Mouse (Mus musculus) intestine, embryonic 15.5 days (tissue): Measurements from ENCODE around the gene Fam155a. TPM values are rescaled to one million over a fixed set of nuclear protein-coding genes. Genes with fewer than 3 reads are reported as not detected.
A peak's percentile ranks its signal among the peaks of the same experiment; 100 is the strongest.

Experiments used
- ATAC-seq: fragments of 200-750 bp; cut with Nextera tagmentation; 2 replicates; pipeline ENCODE4 v1.8.0; 2017; ENCODE audit warnings: moderate TSS enrichment, moderate library complexity
- H3K27ac ChIP-seq: fragments of 300-500 bp; sonication (generic); 2 replicates; pipeline ENCODE4 v1.5.1; 2015; ENCODE audit warnings: mild to moderate bottlenecking, inconsistent platforms
- H3K27me3 ChIP-seq: fragments of 300-500 bp; sonication (generic); replicated peaks from 2 replicates; pipeline ENCODE4 v1.6.1; 2015; ENCODE audit warnings: inconsistent platforms
- H3K36me3 ChIP-seq: fragments of 300-500 bp; sonication (generic); 2 replicates; pipeline ENCODE4 v1.6.1; 2015; ENCODE audit warnings: inconsistent platforms
- H3K4me1 ChIP-seq: fragments of 300-500 bp; sonication (generic); replicated peaks from 2 replicates; pipeline ENCODE4 v1.6.1; 2015; ENCODE audit warnings: inconsistent platforms
- H3K4me2 ChIP-seq: fragments of 300-500 bp; sonication (generic); replicated peaks from 2 replicates; pipeline ENCODE4 v1.6.1; 2015; ENCODE audit warnings: mild to moderate bottlenecking, inconsistent platforms
- H3K4me3 ChIP-seq: fragments of 300-500 bp; sonication (generic); replicated peaks from 2 replicates; pipeline ENCODE4 v1.5.1; 2015; ENCODE audit warnings: inconsistent platforms
- H3K9ac ChIP-seq: fragments of 300-500 bp; sonication (generic); 2 replicates; pipeline ENCODE4 v1.6.1; 2015; ENCODE audit warnings: inconsistent platforms
- H3K9me3 ChIP-seq: fragments of 300-500 bp; sonication (generic); 2 replicates; pipeline ENCODE4 v1.6.1; 2016; ENCODE audit warnings: inconsistent platforms
- WGBS: fragments of 180-500 bp; shearing (Covaris S2); methylation state at CpG from one replicate; pipeline ENCODE4 v1.1.7; 2015; 5-methylcytosine and 5-hydroxymethylcytosine counted together
- polyA plus RNA-seq: library from polyadenylated mRNA; unstranded; fragments of >200 nt; fragmentation: Nextera tagmentation; extraction: Ambion mirVana; gene quantifications from 2 replicates; pipeline ENCODE4 v1.2.1, GENCODE M21; 2015

Fam155a gene
- polyA plus RNA-seq, 1 experiment from 2014 or later, result 1.4 TPM

DNA sequence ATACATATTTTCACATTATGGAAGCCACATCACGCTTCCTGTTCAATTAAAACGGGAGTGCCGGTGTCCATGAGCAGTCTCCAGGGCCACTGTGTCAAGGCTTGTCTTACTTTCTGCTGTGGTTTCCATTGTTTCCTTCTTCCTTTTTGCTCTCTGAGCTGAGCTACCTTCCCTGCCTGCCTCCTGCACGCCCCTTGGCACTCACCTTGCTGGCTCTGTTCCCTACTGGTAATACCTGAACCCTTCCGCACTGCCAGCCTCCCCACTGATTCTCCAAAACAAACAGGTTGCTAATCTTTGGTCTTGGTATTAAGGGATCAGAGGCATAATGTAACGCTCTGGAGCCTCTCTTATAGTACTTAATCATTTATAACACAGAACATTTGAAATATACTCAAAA lies 403.2 kb downstream of the Fam155a start:
- no peaks in the 10 kb centered on the region for H3K9me3 ChIP-seq
- H3K36me3 ChIP-seq, result no peaks in the 10 kb centered on the region
- H3K4me3 ChIP-seq, result no peak overlapping the region
- H3K27me3 ChIP-seq, result no peaks in the 10 kb centered on the region
- H3K9ac ChIP-seq, result no peak overlapping the region
- no peak overlapping the region for H3K4me2 ChIP-seq
- ATAC-seq, result no peak
- WGBS, result 57% methylated on average over 6 of the region's 6 CpGs
- H3K27ac ChIP-seq, result no peak overlapping the region
- H3K4me1 ChIP-seq, result no peaks in the 10 kb centered on the region

GRCm38 (mm10) chr8:9365381-9365780 lies 405.6 kb downstream of the Fam155a start:
- Histone ChIP-seq H3K4me2 (no peak overlapping the region), H3K27me3 (no peaks in the 10 kb centered on the region), H3K27ac (no peak overlapping the region), H3K36me3 (no peaks in the 10 kb centered on the region), H3K4me3 (no peak overlapping the region), H3K4me1 (no peaks in the 10 kb centered on the region), H3K9ac (no peak overlapping the region), H3K9me3 (no peaks in the 10 kb centered on the region)
- WGBS, result 66% methylated on average over 1 of the region's 1 CpGs
- ATAC-seq, result no peak

DNA sequence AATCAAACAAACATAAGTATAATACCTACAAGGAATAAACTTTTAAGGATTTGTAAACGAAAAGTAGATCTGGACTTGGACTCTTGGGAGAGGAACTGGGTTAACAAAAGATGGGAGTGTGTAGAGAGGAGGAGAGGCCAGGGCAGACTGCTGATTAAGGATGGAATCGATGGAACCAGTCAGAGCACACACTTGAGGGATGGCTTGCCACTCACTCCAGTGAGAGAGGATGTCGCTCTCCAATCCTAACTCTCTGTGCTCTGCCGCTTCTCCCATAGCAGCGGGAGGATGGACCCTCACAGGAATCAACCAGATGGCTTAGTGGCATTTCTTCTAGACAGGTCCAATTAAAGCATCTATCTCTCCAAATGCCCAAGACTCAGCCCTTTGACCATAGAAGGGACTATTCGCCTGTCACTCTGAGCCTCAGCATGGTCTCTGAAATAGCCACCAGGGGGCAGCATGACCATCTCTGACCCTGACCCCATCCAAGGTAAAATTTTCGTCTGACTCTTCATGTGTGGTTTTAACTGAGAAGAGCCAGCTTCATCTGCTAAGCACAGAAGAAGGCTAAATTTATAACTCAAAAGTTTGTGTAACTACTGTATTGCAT lies 422.3 kb downstream of the Fam155a start:
- no peak overlapping the region for H3K4me2 ChIP-seq
- H3K27ac ChIP-seq, result no peak overlapping the region
- H3K9ac ChIP-seq, result no peak overlapping the region
- ATAC-seq, result no peak
- no peaks in the 10 kb centered on the region for H3K36me3 ChIP-seq
- H3K27me3 ChIP-seq, result no peaks in the 10 kb centered on the region
- H3K4me3 ChIP-seq, result no peak overlapping the region
- no peaks in the 10 kb centered on the region for H3K4me1 ChIP-seq
- WGBS, result 54% methylated on average over 7 of the region's 7 CpGs
- no peaks in the 10 kb centered on the region for H3K9me3 ChIP-seq

GRCm38 (mm10) chr8:9347163-9347562 lies 423.8 kb downstream of the Fam155a start:
- no peaks in the 10 kb centered on the region for H3K36me3 ChIP-seq
- no peaks in the 10 kb centered on the region for H3K9me3 ChIP-seq
- no peak for ATAC-seq
- H3K4me1 ChIP-seq, result no peaks in the 10 kb centered on the region
- 73% methylated on average over 4 of the region's 4 CpGs for WGBS
- no peak overlapping the region for H3K27ac ChIP-seq
- no peak overlapping the region for H3K4me2 ChIP-seq
- H3K4me3 ChIP-seq, result no peak overlapping the region
- H3K27me3 ChIP-seq, result no peaks in the 10 kb centered on the region
- no peak overlapping the region for H3K9ac ChIP-seq

GRCm38 (mm10) chr8:9344136-9344535 lies 426.8 kb downstream of the Fam155a start:
- H3K9me3 ChIP-seq, result no peaks in the 10 kb centered on the region
- H3K4me1 ChIP-seq, result no peaks in the 10 kb centered on the region
- H3K9ac ChIP-seq, result no peak overlapping the region
- H3K4me3 ChIP-seq, result no peak overlapping the region
- WGBS, result 75% methylated on average over 4 of the region's 4 CpGs
- no peak for ATAC-seq
- H3K27ac ChIP-seq, result no peak overlapping the region
- H3K27me3 ChIP-seq, result no peaks in the 10 kb centered on the region
- no peaks in the 10 kb centered on the region for H3K36me3 ChIP-seq
- no peak overlapping the region for H3K4me2 ChIP-seq

DNA sequence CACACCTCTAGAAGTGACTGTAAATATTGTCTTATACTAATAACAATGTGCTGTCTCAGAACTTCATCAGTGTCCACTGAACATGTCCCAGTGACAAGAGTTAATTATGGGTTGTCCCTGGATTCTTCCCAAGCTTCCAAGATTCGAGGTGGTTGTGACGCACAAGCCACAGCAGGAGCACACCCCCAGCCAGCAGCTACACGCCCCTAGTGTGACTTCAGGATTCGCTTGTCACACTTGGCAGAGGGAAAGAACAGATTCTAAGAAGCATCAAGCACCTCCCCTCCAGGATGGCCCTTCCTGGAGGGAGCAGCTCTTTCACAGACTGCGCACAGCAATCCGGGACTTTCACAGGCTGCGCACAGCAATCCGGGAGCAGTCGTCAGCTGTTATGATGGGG lies 428.0 kb downstream of the Fam155a start:
- ATAC-seq, result no peak
- Histone ChIP-seq H3K4me2 (no peak overlapping the region), H3K27me3 (no peaks in the 10 kb centered on the region), H3K36me3 (no peaks in the 10 kb centered on the region), H3K9me3 (no peaks in the 10 kb centered on the region), H3K4me1 (no peaks in the 10 kb centered on the region), H3K27ac (no peak overlapping the region), H3K4me3 (no peak overlapping the region), H3K9ac (no peak overlapping the region)
- 66% methylated on average over 9 of the region's 9 CpGs for WGBS

DNA sequence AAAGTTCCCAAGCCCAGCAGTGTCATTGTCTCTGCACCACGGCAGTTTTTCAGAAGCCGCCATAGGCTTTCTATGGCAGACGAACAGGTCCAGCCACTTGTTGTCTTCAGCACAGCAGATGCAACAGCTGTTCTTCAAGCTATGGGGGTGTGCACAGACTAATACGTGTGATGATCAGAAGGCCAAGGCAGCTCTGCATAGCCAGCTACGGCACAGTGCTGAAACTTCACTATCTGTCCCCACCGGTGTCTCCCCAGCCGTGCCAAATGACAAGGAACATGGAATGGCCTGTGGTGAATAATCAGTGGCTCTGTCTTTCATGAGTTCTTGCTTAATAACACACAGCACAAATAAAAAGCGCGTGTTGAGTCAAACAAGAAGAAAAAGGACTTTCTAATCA lies 428.4 kb downstream of the Fam155a start:
- no peaks in the 10 kb centered on the region for H3K36me3 ChIP-seq
- no peak overlapping the region for H3K9ac ChIP-seq
- H3K4me2 ChIP-seq, result 0 out of 2 replicates have a peak overlapping the region, but pooled peaks have one; percentile 19
- no peaks in the 10 kb centered on the region for H3K27me3 ChIP-seq
- H3K4me1 ChIP-seq, result no peaks in the 10 kb centered on the region
- H3K27ac ChIP-seq, result no peak overlapping the region
- ATAC-seq, result peak; percentile 58
- H3K4me3 ChIP-seq, result no peak overlapping the region
- 58% methylated on average over 9 of the region's 9 CpGs for WGBS
- H3K9me3 ChIP-seq, result no peaks in the 10 kb centered on the region

DNA sequence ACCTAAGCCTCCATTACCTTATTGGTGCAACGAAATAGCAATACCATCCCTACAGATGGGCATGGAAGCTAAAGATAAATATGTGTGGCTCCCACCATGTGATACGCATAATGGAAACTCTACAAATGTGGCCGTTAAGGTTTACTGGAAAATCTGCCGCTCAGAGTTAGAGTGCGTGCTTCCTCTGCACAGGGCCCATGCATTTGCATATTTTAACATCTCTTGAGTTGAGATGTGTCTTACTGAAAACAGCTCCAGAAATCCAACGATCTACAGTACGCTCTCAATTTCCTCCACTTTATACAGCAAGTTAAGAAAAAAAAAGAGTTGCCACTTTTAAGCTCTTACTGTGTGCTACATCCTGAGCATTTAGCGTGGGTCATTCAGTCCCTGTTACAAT lies 433.1 kb downstream of the Fam155a start:
- H3K9me3 ChIP-seq, result no peaks in the 10 kb centered on the region
- WGBS, result 93% methylated on average over 8 of the region's 8 CpGs
- ATAC-seq, result no peak
- H3K27ac ChIP-seq, result no peak overlapping the region
- H3K4me3 ChIP-seq, result no peak overlapping the region
- H3K4me2 ChIP-seq, result no peak overlapping the region
- no peaks in the 10 kb centered on the region for H3K36me3 ChIP-seq
- H3K27me3 ChIP-seq, result no peaks in the 10 kb centered on the region
- no peaks in the 10 kb centered on the region for H3K4me1 ChIP-seq
- no peak overlapping the region for H3K9ac ChIP-seq

- no peaks in the 10 kb centered on the region for H3K27me3 ChIP-seq
- no peaks in the 10 kb centered on the region for H3K36me3 ChIP-seq
- 77% methylated on average over 6 of the region's 6 CpGs for WGBS
- H3K27ac ChIP-seq, result no peak overlapping the region
- no peak overlapping the region for H3K4me2 ChIP-seq
- no peak for ATAC-seq
- H3K9me3 ChIP-seq, result no peaks in the 10 kb centered on the region
- no peaks in the 10 kb centered on the region for H3K4me1 ChIP-seq
- no peak overlapping the region for H3K4me3 ChIP-seq
- no peak overlapping the region for H3K9ac ChIP-seq
These were observed 435.0 kb downstream of the Fam155a start for GRCm38 (mm10) chr8:9335933-9336303.

DNA sequence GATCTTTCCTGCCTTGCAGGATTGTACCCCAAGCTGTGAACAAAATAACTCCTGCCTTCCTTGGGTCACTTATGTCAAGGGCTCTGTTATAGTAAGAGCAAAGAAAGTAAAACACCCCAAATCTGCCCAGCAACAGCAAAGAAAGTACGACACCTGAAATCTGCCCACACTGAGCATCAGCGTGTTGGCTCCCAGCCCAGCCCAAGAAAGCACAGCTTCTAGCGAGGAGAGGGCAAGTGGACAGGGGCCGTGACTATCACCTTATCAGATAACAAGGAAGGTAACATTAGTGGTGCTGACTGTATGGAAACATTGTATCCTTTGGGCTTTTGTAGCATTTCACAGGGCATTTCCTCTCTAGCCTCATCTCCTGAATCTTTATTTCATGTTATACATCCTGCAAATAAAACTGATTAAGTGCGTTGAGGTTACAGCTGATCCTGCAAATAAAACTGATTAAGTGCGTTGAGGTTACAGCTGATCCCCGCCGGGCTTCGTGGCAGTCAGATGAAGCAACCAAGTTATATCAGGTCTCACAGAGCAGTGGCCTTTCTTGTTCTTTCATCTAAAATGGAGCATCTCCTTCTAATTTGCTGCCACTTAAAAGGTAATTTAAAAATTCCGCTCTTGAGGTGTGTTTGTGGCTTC lies 435.6 kb downstream of the Fam155a start:
- Histone ChIP-seq H3K4me3 (no peak overlapping the region), H3K36me3 (no peaks in the 10 kb centered on the region), H3K27ac (no peak overlapping the region), H3K27me3 (no peaks in the 10 kb centered on the region), H3K9ac (no peak overlapping the region), H3K4me2 (no peak overlapping the region), H3K9me3 (no peaks in the 10 kb centered on the region), H3K4me1 (no peaks in the 10 kb centered on the region)
- 63% methylated on average over 10 of the region's 10 CpGs for WGBS
- no peak for ATAC-seq

DNA sequence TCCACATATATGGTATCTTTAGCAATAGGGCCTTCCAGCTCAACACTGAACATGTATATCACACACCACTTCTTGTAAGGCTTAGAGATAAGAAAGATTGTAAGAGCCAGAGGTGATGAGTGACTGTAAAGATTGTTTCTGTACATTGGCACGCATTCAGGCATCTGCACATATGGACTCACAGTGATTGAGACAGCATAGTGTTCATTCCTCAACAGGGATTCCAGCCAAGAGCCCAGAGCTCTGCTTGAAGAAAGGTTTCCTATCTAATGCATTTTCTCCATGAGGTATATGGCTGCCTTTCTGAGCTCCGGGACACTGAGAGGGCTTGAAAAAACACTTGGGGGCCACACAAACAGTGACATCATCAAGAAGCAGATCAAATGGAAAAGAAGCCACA lies 438.2 kb downstream of the Fam155a start:
- Histone ChIP-seq H3K36me3 (no peaks in the 10 kb centered on the region), H3K9ac (no peak overlapping the region), H3K27me3 (no peaks in the 10 kb centered on the region), H3K4me2 (no peak overlapping the region), H3K4me1 (no peaks in the 10 kb centered on the region), H3K9me3 (no peaks in the 10 kb centered on the region), H3K27ac (no peak overlapping the region), H3K4me3 (no peak overlapping the region)
- ATAC-seq, result no peak
- 80% methylated on average over 2 of the region's 2 CpGs for WGBS

DNA sequence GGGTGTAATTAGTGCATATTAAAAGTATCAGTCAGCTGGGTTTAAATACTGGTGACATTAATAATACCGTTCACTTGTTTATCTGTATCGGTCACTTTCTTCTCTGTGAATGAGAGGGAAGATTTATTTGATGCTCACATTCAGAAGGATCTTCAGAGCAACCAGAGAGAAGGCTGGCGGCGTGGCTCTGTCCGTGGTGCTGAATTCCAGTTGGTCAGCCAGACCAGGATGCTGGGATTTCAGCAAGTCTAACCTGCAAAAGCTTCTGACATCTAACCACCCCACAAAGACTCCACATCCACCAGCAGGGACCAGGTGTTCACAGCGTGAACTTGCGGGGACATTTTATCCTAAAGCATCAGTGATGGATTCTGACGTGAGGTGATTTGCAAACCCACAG lies 461.5 kb downstream of the Fam155a start:
- WGBS, result 25% methylated on average over 8 of the region's 8 CpGs

GRCm38 (mm10) chr8:9303526-9304135 lies 467.3 kb downstream of the Fam155a start:
- Histone ChIP-seq H3K27me3 (no peaks in the 10 kb centered on the region), H3K4me3 (no peak overlapping the region), H3K4me2 (no peak overlapping the region), H3K4me1 (no peaks in the 10 kb centered on the region), H3K9me3 (no peaks in the 10 kb centered on the region), H3K27ac (no peak overlapping the region), H3K36me3 (no peaks in the 10 kb centered on the region), H3K9ac (no peak overlapping the region)
- no peak for ATAC-seq
- 74% methylated on average over 6 of the region's 6 CpGs for WGBS

More for the DNA sequence above, 461.5 kb downstream of the Fam155a start:
- no peak for ATAC-seq
- no peaks in the 10 kb centered on the region for H3K4me1 ChIP-seq
- H3K27me3 ChIP-seq, result no peaks in the 10 kb centered on the region
- no peak overlapping the region for H3K4me3 ChIP-seq
- no peaks in the 10 kb centered on the region for H3K36me3 ChIP-seq
- no peak overlapping the region for H3K27ac ChIP-seq
- no peaks in the 10 kb centered on the region for H3K9me3 ChIP-seq
- no peak overlapping the region for H3K4me2 ChIP-seq
- no peak overlapping the region for H3K9ac ChIP-seq
